Mouse (Mus musculus) embryonic facial prominence, embryonic 11.5 days (tissue): ENCODE measurements around the gene Ssh2. TPM values are rescaled to one million over a fixed set of nuclear protein-coding genes. Genes with fewer than 3 reads are reported as not detected.

Source experiments
- ATAC-seq: fragments of 200-750 bp; cut with Nextera tagmentation; replicated peaks from 2 replicates; pipeline ENCODE4 v1.8.0; 2017; ENCODE audit warnings: low read depth; ENCODE audit not compliant: insufficient number of reproducible peaks, low FRiP score, low TSS enrichment
- DNase-seq: peaks from one replicate; pipeline ENCODE4 v3.0.0-alpha.2; 2015; ENCODE audit warnings: low spot score
- H3K27ac ChIP-seq: fragments of 300-500 bp; sonication (generic); replicated peaks from 2 replicates; pipeline ENCODE4 v1.5.1; 2014; ENCODE audit warnings: mild to moderate bottlenecking, low read depth, low read length, control low read depth
- H3K27me3 ChIP-seq: fragments of 300-500 bp; sonication (generic); 2 replicates; pipeline ENCODE4 v1.6.1; 2014; ENCODE audit warnings: mild to moderate bottlenecking, low read length, moderate library complexity, mixed read lengths; ENCODE audit not compliant: control insufficient read depth, insufficient read depth
- H3K36me3 ChIP-seq: fragments of 300-500 bp; sonication (generic); replicated peaks from 2 replicates; pipeline ENCODE4 v1.6.1; 2014; ENCODE audit warnings: low read depth, mild to moderate bottlenecking, low read length, moderate library complexity, mixed read lengths; ENCODE audit not compliant: control insufficient read depth, insufficient read depth
- H3K4me1 ChIP-seq: fragments of 300-500 bp; sonication (generic); 2 replicates; pipeline ENCODE4 v1.6.1; 2014; ENCODE audit warnings: low read length, mixed read lengths; ENCODE audit not compliant: control insufficient read depth, insufficient read depth
- H3K4me2 ChIP-seq: fragments of 300-500 bp; sonication (generic); 2 replicates; pipeline ENCODE4 v1.6.1; 2014; ENCODE audit warnings: low read depth, mild to moderate bottlenecking, control low read depth, low read length, moderate library complexity
- H3K4me3 ChIP-seq: fragments of 300-500 bp; sonication (generic); 2 replicates; pipeline ENCODE4 v1.5.1; 2014; ENCODE audit warnings: low read depth, low read length, control low read depth
- H3K9ac ChIP-seq: fragments of 300-500 bp; sonication (generic); replicated peaks from 2 replicates; pipeline ENCODE4 v1.6.1; 2014; ENCODE audit warnings: mild to moderate bottlenecking, control low read depth, low read length
- H3K9me3 ChIP-seq: fragments of 300-500 bp; sonication (generic); replicated peaks from 2 replicates; pipeline ENCODE4 v1.6.1; 2016; ENCODE audit warnings: mild to moderate bottlenecking, low read length, inconsistent platforms, mixed read lengths; ENCODE audit not compliant: control insufficient read depth
- WGBS: fragments of 180-500 bp; shearing (Covaris S2); extraction: QIAGEN DNeasy Blood & Tissue Kit; methylation state at CpG from one replicate; pipeline ENCODE4 v1.1.7; 2014; 5-methylcytosine and 5-hydroxymethylcytosine counted together
- polyA plus RNA-seq: library from polyadenylated mRNA; unstranded; fragments of >200 nt; fragmentation: Nextera tagmentation; extraction: Ambion mirVana; gene quantifications from 2 replicates; pipeline ENCODE4 v1.2.1, GENCODE M21; 2014

Ssh2 gene
- polyA plus RNA-seq, 1 experiment from 2014 or later, result 10.0 TPM

DNA sequence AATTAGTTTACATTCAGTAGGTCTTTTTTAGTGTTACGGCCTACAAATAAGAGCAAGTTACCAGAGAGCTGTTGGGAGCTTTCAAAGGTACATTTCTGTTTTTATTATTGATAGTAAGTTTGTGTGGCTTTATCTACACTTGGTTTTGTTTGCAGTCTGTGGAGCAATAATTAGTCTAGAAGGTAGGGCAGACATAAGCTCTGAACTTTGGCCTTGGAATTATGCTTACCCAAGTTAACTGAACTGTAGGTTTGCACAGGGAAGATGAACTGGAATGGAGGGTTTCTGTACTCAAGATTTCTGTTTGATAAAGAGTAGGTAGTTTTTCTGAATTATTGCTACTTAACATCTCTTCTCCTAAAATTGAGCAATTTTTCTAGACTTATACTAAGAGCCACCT, 141.8 kb downstream of the Ssh2 start:
- 94% methylated on average over 1 of the region's 1 CpGs for WGBS
- Histone ChIP-seq H3K36me3 (no peaks in the 10 kb centered on the region), H3K4me3 (no peak overlapping the region), H3K9ac (no peak overlapping the region), H3K9me3 (no peaks in the 10 kb centered on the region), H3K4me2 (no peak overlapping the region), H3K4me1 (no peaks in the 10 kb centered on the region), H3K27me3 (no peaks in the 10 kb centered on the region), H3K27ac (no peak overlapping the region)
- DNase-seq (no peak), ATAC-seq (no peak)

DNA sequence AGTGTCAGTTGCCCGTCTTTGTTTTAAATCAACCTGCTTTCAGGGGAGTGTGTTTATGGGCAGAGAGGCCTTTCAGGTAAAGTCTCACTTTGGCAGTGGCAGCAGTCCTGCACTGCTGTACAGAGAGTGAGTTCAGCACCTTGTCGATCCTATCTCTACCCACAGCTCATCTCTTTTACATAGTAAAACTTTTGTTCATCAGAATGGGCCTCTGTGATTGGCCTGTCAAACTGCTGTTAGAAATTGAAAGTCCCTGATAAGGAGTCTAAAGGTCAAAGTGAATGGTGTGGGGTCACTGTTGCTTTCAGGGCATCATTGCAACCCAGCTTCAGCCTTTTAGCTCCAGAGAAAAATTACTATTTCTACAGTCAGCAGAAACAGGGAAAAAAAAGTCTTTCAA, 147.4 kb downstream of the Ssh2 start:
- 64% methylated on average over 2 of the region's 2 CpGs for WGBS
- H3K4me2 ChIP-seq, result no peak overlapping the region
- no peaks in the 10 kb centered on the region for H3K27me3 ChIP-seq
- no peaks in the 10 kb centered on the region for H3K9me3 ChIP-seq
- no peaks in the 10 kb centered on the region for H3K36me3 ChIP-seq
- no peak overlapping the region for H3K4me3 ChIP-seq
- no peak overlapping the region for H3K27ac ChIP-seq
- no peak overlapping the region for H3K9ac ChIP-seq
- H3K4me1 ChIP-seq, result no peaks in the 10 kb centered on the region
- no peak for DNase-seq
- no peak for ATAC-seq

DNA sequence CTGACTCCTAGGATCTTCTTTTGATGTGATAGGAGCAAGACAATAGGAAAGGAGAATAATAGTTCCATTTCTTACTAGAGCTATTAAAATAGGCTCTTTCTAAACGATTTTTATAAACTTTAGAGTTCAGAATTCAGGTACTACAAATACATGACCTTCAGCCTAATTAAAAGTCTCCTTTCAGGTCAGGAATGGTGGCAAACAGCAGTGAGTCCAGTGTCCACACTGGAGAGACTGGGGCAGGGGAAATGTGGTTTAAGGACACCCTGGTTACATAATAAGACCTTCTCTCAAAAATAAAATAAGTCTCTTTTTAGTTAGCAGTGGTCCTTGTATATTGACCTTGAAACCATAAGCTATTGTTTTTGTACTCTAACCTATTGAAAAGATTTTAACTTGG, 148.3 kb downstream of the Ssh2 start:
- no peak overlapping the region for H3K4me2 ChIP-seq
- H3K4me1 ChIP-seq, result no peaks in the 10 kb centered on the region
- H3K4me3 ChIP-seq, result no peak overlapping the region
- no peak overlapping the region for H3K27ac ChIP-seq
- H3K36me3 ChIP-seq, result no peaks in the 10 kb centered on the region
- no peak overlapping the region for H3K9ac ChIP-seq
- H3K9me3 ChIP-seq, result no peaks in the 10 kb centered on the region
- 71% methylated on average over 1 of the region's 1 CpGs for WGBS
- ATAC-seq (no peak), DNase-seq (no peak)
- no peaks in the 10 kb centered on the region for H3K27me3 ChIP-seq

DNA sequence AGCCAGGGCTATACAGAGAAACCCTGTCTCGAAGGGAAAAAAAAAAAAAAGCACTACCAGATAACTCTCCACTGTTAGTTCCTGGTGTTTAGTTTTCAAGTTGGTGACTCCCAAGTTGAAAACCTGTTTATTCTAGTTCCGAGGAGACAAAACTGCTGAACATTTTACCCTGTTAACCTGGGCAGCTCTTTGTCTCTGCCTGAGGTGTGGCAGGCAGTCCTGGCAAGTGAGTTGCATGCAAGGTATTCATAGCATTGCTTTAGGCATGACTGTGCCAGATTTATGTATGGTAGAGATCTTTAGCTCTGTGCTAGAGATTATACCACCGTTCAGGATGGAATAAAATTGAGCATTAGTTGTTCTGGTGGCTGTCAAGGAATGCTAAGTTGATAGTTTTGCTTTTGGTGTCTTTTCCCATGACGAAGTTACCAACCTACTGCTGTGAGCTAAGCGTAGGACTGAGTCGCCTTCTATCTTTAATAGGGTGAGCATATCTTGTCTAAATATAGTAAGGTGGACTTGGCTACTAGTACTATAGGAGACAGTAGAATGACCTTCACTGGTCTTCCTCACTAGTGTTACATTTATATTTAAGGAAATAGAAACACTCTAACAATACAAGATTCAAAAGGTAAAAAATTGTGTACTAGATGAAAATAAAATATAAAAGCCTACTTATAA, 149.8 kb downstream of the Ssh2 start:
- no peaks in the 10 kb centered on the region for H3K36me3 ChIP-seq
- ATAC-seq, result no peak
- no peaks in the 10 kb centered on the region for H3K27me3 ChIP-seq
- no peaks in the 10 kb centered on the region for H3K9me3 ChIP-seq
- 89% methylated on average over 6 of the region's 6 CpGs for WGBS
- H3K4me3 ChIP-seq, result no peak overlapping the region
- DNase-seq, result no peak
- no peak overlapping the region for H3K4me2 ChIP-seq
- no peaks in the 10 kb centered on the region for H3K4me1 ChIP-seq
- H3K9ac ChIP-seq, result no peak overlapping the region
- H3K27ac ChIP-seq, result no peak overlapping the region

DNA sequence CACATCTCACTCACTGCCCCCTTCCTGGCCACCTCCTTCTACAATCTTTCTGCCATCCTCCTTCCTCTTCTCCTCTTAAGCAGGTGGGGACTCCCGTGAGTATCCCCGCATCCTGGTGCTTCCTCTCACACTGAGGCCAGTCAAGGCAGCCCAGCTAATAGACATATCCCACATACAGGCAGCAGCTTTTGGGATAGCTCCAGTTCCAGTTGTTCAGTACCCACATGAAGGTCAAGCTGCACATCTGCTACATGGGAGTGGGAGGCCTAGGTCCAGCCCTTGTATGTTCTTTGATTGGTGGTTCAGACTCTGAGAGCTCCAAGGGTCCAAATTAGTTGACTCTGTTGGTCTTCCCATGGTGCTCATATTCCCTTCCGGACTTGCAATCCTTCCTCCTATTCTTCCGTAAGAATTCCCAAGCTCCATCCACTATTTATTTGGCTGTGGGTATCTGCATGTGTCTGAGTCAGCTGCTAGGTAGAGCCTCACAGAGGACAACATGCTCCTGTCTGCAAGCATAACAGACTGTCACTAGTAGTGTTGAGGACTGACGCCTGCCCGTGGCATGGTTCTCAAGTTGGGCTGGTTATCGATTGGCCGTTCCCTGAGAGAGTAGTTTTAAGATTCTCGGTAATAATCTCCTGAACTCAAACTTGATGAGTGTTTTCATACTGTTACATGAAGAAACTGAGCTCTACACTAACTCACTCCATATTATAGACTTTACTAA, 151.6 kb downstream of the Ssh2 start:
- ATAC-seq, result no peak
- H3K4me3 ChIP-seq, result no peak overlapping the region
- H3K4me2 ChIP-seq, result no peak overlapping the region
- H3K9ac ChIP-seq, result no peak overlapping the region
- no peaks in the 10 kb centered on the region for H3K9me3 ChIP-seq
- H3K36me3 ChIP-seq, result no peaks in the 10 kb centered on the region
- no peak for DNase-seq
- WGBS, result 91% methylated on average over 9 of the region's 9 CpGs
- no peak overlapping the region for H3K27ac ChIP-seq
- no peaks in the 10 kb centered on the region for H3K4me1 ChIP-seq
- H3K27me3 ChIP-seq, result no peaks in the 10 kb centered on the region

DNA sequence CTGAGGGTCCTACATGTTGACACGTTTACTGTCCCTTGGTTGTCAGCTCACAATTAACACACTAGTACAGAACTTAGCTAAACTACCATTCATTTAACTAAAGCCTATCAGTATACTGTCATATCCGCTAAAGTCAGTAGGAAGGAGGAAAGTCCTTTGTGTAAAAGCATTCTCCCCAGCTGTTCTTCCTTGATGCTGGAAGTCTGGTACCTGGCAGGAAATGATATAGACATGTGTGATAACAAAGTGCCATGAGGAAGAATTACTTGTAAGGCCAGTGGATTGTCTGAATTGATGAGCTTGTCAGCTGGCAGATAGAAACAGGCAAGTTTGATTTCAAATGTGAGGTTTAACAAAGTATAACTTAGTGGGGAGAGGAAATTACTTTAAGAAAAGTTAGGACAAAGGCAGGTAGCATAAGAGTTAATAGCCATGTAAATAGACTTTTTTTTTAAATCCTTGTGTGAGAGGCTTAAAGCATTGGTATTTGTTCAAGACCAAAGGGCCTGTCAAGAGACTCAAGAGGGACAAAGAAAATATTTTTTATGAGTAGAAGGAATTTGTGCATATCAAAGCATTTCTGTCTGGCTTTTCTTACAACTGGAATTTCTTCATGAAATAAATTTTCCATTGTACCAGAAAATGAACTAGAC, 153.2 kb downstream of the Ssh2 start:
- no peak overlapping the region for H3K9ac ChIP-seq
- WGBS, result 78% methylated on average over 2 of the region's 2 CpGs
- H3K4me3 ChIP-seq, result no peak overlapping the region
- DNase-seq (no peak), ATAC-seq (no peak)
- H3K4me2 ChIP-seq, result no peak overlapping the region
- no peak overlapping the region for H3K27ac ChIP-seq
- H3K4me1 ChIP-seq, result no peaks in the 10 kb centered on the region
- H3K27me3 ChIP-seq, result no peaks in the 10 kb centered on the region
- H3K36me3 ChIP-seq, result no peaks in the 10 kb centered on the region
- no peaks in the 10 kb centered on the region for H3K9me3 ChIP-seq

DNA sequence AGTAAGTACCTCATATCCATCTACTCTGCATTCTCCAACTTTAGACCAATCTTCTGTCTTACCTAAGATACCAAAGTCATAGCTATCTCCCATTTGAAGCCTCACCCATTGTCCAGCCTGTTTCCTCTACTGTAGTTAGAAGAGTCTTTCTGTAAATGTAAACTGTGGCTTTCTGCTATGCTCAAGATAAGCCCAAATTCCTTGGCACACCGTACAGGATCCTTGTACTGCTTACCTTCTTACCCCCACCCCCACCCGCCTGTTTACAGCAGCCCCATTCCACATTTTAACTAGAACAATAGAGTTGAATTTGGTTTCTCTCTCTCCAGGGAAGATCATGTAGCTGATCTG, 153.7 kb downstream of the Ssh2 start:
- H3K4me1 ChIP-seq, result no peaks in the 10 kb centered on the region
- no peaks in the 10 kb centered on the region for H3K36me3 ChIP-seq
- no peaks in the 10 kb centered on the region for H3K9me3 ChIP-seq
- no peak overlapping the region for H3K27ac ChIP-seq
- H3K27me3 ChIP-seq, result no peaks in the 10 kb centered on the region
- no peak overlapping the region for H3K9ac ChIP-seq
- ATAC-seq (no peak), DNase-seq (no peak)
- H3K4me3 ChIP-seq, result no peak overlapping the region
- H3K4me2 ChIP-seq, result no peak overlapping the region
- 73% methylated on average over 2 of the region's 2 CpGs for WGBS

DNA sequence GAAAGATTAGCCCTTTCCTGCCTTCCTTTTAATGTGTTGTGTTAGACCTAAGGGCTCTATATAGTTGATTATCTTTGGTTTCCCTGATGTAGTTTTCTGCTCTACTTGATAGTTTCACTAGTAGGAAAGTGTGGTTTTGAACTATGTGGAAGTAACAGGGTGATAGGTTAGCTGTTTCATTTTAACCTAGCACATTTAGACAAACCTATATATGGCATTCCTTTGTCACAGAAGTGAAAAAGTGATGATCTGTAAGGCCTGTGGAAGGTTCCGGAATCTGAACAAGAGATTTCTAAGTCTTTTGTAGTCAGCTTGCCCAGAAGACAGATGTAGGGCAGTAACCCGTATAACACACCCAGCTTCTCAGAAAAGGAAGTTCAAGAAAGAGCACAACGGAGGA, 155.0 kb downstream of the Ssh2 start:
- H3K4me3 ChIP-seq, result no peak overlapping the region
- H3K27ac ChIP-seq, result no peak overlapping the region
- no peaks in the 10 kb centered on the region for H3K4me1 ChIP-seq
- ATAC-seq (no peak), DNase-seq (no peak)
- WGBS, result 87% methylated on average over 3 of the region's 3 CpGs
- H3K36me3 ChIP-seq, result no peaks in the 10 kb centered on the region
- H3K9me3 ChIP-seq, result no peaks in the 10 kb centered on the region
- H3K9ac ChIP-seq, result no peak overlapping the region
- no peaks in the 10 kb centered on the region for H3K27me3 ChIP-seq
- no peak overlapping the region for H3K4me2 ChIP-seq
